Mouse (Mus musculus) lung, postnatal 0 days (tissue): ENCODE measurements around the gene Dnlz. TPM values are rescaled to one million over a fixed set of nuclear protein-coding genes. Genes with fewer than 3 reads are reported as not detected.

Source experiments
- ATAC-seq: fragments of 200-750 bp; cut with Nextera tagmentation; 2 replicates; pipeline ENCODE4 v1.8.0; 2017; ENCODE audit warnings: moderate library complexity
- DNase-seq: peaks from one replicate; pipeline ENCODE4 v3.0.0-alpha.2; 2016; ENCODE audit warnings: low spot score
- H3K27ac ChIP-seq: fragments of 300-500 bp; sonication (generic); 2 replicates; pipeline ENCODE4 v1.5.1; 2014; ENCODE audit warnings: antibody characterized with exemption, mild to moderate bottlenecking, low read length, mixed read lengths
- H3K27me3 ChIP-seq: fragments of 300-500 bp; sonication (generic); replicated peaks from 2 replicates; pipeline ENCODE4 v1.6.1; 2014; ENCODE audit warnings: low read length, mixed read lengths; ENCODE audit not compliant: insufficient read depth
- H3K36me3 ChIP-seq: fragments of 300-500 bp; sonication (generic); 2 replicates; pipeline ENCODE4 v1.6.1; 2014; ENCODE audit warnings: low read length, mixed read lengths; ENCODE audit not compliant: insufficient read depth
- H3K4me1 ChIP-seq: fragments of 300-500 bp; sonication (generic); 2 replicates; pipeline ENCODE4 v1.6.1; 2014; ENCODE audit warnings: antibody characterized with exemption, low read depth, low read length, mixed read lengths; ENCODE audit not compliant: insufficient read depth
- H3K4me2 ChIP-seq: fragments of 300-500 bp; sonication (generic); replicated peaks from 2 replicates; pipeline ENCODE4 v1.6.1; 2014; ENCODE audit warnings: low read depth, mild to moderate bottlenecking, low read length, moderate library complexity, mixed read lengths
- H3K4me3 ChIP-seq: fragments of 300-500 bp; sonication (generic); 2 replicates; pipeline ENCODE4 v1.5.1; 2014; ENCODE audit warnings: low read depth, low read length
- H3K9ac ChIP-seq: fragments of 300-500 bp; sonication (generic); replicated peaks from 2 replicates; pipeline ENCODE4 v1.6.1; 2014; ENCODE audit warnings: low read depth, mild to moderate bottlenecking
- H3K9me3 ChIP-seq: fragments of 300-500 bp; sonication (generic); 2 replicates; pipeline ENCODE4 v1.6.1; 2016; ENCODE audit warnings: low read length, mixed read lengths
- CTCF ChIP-seq: IDR thresholded peaks from 2 replicates; pipeline ENCODE4 v1.5.1; 2016; ENCODE audit warnings: antibody characterized with exemption, mild to moderate bottlenecking
- EP300 ChIP-seq: IDR thresholded peaks from 2 replicates; pipeline ENCODE4 v1.6.1; 2016; ENCODE audit warnings: antibody characterized with exemption, mild to moderate bottlenecking, control low read depth
- WGBS: fragments of 180-500 bp; shearing (Covaris S2); extraction: QIAGEN DNeasy Blood & Tissue Kit; methylation state at CpG from one replicate; pipeline ENCODE4 v1.1.7; 2014; 5-methylcytosine and 5-hydroxymethylcytosine counted together
- polyA plus RNA-seq: library from polyadenylated mRNA; unstranded; fragments of >200 nt; fragmentation: Nextera tagmentation; extraction: Ambion mirVana; gene quantifications from 2 replicates; pipeline ENCODE4 v1.2.1, GENCODE M21; 2015

Gene Dnlz
- polyA plus RNA-seq, 1 experiment from 2014 or later, result 15.5 TPM

DNA sequence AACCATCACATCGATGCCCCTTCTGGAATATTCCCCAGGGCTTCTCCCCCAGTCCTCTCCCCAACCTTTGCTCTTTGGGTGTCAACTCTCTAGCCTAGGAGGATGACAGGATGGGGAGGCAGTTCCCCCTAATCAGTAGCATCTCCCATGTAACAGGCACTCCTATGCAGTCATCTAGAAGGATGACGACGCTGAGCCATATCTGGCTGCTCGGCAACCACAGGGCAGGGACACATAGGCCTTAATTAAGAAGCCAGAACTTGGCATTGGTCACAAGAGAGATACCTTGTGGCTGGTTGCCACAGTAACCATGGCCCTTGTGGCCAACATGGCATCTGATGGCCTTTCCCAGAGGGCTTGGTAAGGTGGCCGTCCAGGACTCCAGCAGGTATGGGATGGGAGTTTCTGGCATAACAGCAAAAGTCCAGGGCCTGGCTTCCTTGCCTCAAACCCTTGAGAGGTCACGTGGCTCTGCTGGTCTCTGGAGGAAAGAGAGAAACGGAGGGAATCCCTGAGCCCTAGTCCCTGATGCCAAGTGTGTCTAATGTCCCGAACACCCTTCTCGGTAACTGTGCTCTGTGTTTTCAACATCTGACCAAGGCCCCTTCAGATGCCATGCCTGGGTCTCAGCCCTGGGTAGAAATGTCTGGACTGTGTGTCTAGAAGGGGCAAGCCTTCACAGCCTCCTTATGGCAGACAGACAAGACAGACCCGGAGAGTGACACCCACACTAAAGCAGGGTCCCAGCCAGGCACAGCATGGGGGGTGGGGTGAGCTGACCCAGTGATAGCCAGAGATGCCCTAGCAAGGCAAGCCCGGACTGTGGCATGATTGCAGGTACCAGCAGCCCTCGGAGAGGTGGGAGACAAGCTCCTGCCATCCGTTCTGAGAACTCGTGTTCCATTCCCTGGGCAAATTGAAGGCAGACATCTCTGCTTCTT lies 31.4 kb downstream of the Dnlz start:
- no peak for TF ChIP-seq CTCF
- no peak for TF ChIP-seq EP300
- Histone ChIP-seq H3K4me2 (no peak overlapping the region), H3K36me3 (peaks cover 9% of the 10 kb centered on the region; the same call in 1 of the 2 replicates), H3K4me1 (peaks cover 14% of the 10 kb centered on the region), H3K4me3 (no peak overlapping the region), H3K9me3 (no peaks in the 10 kb centered on the region), H3K9ac (no peak overlapping the region), H3K27me3 (no peaks in the 10 kb centered on the region), H3K27ac (no peak overlapping the region)
- DNase-seq (no peak), ATAC-seq (no peak)
- WGBS, result 82% methylated on average over 14 of the region's 14 CpGs

DNA sequence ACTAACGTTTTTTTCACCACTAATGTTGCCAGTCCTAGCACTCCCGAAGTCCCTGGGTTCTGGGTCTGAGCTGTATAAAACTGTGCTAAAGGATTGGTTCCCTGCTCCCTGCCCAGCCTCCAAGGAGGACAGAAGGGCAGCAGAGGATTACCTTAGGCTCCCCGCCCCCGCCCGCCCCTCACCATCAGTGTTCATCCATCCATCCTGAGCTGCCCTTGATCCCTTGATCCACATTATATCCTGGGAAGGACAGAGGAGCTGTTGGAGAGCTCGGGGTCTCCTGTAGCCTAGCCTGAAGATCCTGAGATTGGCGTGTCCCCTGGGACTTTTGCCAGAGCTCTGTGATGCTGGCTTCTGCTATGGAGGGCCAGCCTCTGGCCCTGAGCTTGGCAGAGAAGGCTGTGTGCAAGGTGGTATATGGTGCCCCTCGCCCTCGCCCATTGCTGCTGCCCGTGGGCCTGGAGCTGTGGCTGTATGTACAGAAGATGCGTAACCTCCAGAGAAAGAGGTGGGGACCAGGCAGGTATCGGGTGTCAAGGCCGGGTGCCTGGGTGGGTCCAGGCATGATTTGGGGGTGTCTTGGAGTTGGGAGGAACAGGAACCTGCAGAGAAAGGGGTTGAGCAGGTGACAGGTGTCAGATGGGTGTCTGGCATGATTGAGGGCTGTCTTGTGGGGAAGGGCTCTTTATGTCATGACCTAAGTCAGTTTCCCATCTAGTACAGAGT lies 32.2 kb downstream of the Dnlz start:
- WGBS, result 88% methylated on average over 13 of the region's 13 CpGs
- no peak overlapping the region for H3K27ac ChIP-seq
- H3K4me1 ChIP-seq, result peaks cover 17% of the 10 kb centered on the region

DNA sequence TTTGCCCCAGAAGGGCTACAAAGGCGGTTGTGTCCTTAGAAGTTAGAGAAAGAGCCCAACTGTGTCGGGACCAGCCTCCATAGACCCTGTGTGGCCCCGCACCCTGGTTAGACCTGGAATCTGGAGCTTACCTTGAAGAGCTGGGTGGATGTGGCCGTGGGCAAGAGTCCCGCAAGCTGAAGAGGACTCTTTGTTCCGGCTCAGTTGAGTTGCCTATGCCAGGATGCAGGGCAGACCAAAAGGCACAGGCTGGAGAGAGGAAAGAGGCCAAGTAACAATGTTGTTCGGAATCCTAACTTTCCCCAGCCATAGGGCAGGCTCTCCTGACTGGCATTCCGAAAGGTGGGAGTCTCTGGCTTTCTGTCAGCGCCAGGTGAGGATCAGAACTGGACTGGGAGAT lies 32.8 kb downstream of the Dnlz start:
- Histone ChIP-seq H3K27ac (no peak overlapping the region), H3K27me3 (no peaks in the 10 kb centered on the region), H3K36me3 (0 out of 2 replicates have a peak, but pooled peaks cover 6% of the 10 kb centered on the region), H3K9me3 (no peaks in the 10 kb centered on the region), H3K4me2 (no peak overlapping the region), H3K4me1 (peaks cover 19% of the 10 kb centered on the region), H3K9ac (no peak overlapping the region), H3K4me3 (no peak overlapping the region)
- TF ChIP-seq CTCF, result no peak
- no peak for TF ChIP-seq EP300
- no peak for ATAC-seq
- 86% methylated on average over 9 of the region's 9 CpGs for WGBS
- no peak for DNase-seq

More for the DNA sequence above, 32.2 kb downstream of the Dnlz start:
- Histone ChIP-seq H3K27me3 (no peaks in the 10 kb centered on the region), H3K4me2 (no peak overlapping the region), H3K4me3 (no peak overlapping the region), H3K36me3 (0 out of 2 replicates have a peak, but pooled peaks cover 6% of the 10 kb centered on the region), H3K9ac (no peak overlapping the region), H3K9me3 (no peaks in the 10 kb centered on the region)
- TF ChIP-seq EP300, result no peak
- no peak for TF ChIP-seq CTCF
- ATAC-seq (no peak), DNase-seq (no peak)

DNA sequence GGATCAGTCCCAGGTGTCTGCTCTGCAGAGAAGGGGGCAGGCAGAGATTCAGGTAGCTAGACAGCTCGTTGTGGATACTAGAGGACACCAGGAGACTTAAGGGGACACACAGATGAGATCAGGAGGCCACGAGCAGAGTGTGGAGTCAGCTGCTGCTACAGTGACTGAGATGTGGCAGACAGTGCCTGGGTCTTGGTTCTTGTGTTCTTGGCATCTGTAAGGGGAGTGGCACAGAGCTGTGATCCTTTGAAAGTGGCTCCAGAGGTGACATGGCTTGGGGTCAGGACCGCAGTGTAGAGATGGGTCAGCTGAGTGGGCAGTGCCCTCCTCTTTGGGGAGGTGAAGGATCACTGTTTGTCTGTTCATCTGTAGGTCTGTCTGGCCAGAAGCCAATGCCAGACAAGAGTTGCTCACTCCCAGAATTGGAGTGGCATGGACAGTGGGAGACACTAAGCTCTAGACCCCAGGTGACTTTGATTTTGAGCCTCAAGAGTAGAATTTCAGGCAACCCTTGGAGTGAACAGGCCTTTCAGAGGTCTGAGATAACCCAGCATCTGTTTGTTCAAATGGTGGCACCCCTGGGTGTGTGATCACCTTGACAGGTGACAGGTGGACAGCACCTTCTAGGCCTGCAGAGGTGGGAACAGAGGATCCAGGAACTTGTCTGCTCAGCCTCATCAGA lies 33.8 kb downstream of the Dnlz start:
- 76% methylated on average over 3 of the region's 3 CpGs for WGBS
- DNase-seq (no peak), ATAC-seq (no peak)
- H3K9me3 ChIP-seq, result no peaks in the 10 kb centered on the region
- no peak overlapping the region for H3K9ac ChIP-seq
- H3K27me3 ChIP-seq, result no peaks in the 10 kb centered on the region
- H3K27ac ChIP-seq, result no peak overlapping the region
- TF ChIP-seq EP300 (no peak), CTCF (no peak)
- H3K36me3 ChIP-seq, result 0 out of 2 replicates have a peak, but pooled peaks cover 1% of the 10 kb centered on the region
- peaks cover 21% of the 10 kb centered on the region for H3K4me1 ChIP-seq
- 0 out of 2 replicates have a peak overlapping the region, but pooled peaks have one; percentile 81 for H3K4me2 ChIP-seq
- 0 out of 2 replicates have a peak overlapping the region, but pooled peaks have one; percentile 2 for H3K4me3 ChIP-seq

DNA sequence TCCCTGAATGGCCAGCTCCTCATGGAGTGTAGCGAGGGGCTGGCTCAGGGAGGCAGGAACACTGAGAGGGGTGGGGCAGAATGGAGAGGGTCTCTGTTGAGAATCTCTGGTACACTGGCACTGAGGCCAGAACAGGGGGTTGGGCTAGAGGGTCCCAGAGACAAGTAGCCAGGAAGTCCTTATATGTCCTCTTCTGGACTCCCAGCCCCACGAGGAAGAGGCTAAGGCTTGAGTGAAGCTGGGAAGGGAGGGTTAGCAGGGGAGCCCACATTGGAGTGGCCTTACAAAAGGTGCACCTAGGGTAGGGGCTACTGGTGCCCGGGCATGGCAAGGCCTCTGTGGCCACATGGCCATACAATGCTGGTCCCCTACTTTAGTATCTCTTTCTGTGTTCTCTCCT lies 34.5 kb downstream of the Dnlz start:
- ATAC-seq, result no peak
- H3K27ac ChIP-seq, result no peak overlapping the region; the same call in 1 of the 2 replicates
- 50% methylated on average over 3 of the region's 3 CpGs for WGBS

More for the DNA sequence above, 34.5 kb downstream of the Dnlz start:
- no peak overlapping the region for H3K9ac ChIP-seq
- no peaks in the 10 kb centered on the region for H3K27me3 ChIP-seq
- no peaks in the 10 kb centered on the region for H3K9me3 ChIP-seq
- no peaks in the 10 kb centered on the region for H3K36me3 ChIP-seq
- peak overlapping the region; percentile 81 for H3K4me2 ChIP-seq
- DNase-seq, result no peak
- TF ChIP-seq EP300 (no peak), CTCF (no peak)
- peaks cover 21% of the 10 kb centered on the region for H3K4me1 ChIP-seq
- H3K4me3 ChIP-seq, result peak overlapping the region; percentile 78; the same call in 1 of the 2 replicates
